Mouse (Mus musculus): ENCODE data around the gene Ccdc124. TPM values are rescaled to one million over a fixed set of nuclear protein-coding genes. Genes with fewer than 3 reads are reported as not detected.
A peak's percentile ranks its signal among the peaks of the same experiment; 100 is the strongest.

Ccdc124 gene
- polyA plus RNA-seq, 1 experiment from 2014 or later: 102 TPM

DNA sequence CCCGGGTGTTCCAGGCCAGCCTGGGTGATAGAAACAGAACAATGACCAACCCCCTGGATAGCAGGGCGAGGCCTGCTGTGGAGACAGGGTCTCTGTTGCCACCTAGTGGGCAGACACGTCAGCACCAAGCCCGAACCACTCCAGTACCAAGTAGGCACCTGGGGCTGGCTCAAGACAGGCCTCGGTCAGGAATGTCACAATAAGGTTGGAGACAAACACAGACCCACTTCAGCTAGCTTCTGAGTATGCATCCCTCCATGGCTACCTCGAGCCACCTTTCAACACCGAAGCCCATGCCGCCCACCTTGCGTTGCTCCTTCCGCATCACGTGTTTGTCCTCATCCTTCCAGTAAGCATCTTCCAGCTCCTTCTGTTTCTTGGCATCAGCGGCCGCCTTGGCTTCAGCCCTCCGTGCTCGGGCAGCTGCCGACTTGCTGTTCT is 4.1 kb downstream of the Ccdc124 start:
- no peaks in the 10 kb centered on the region for H3K9me3 ChIP-seq (ENCODE audit: control insufficient read depth, low read depth, low read length)
- 51% methylated on average over 16 of the region's 16 CpGs for WGBS
- no peak overlapping the region for H3K9ac ChIP-seq (replicated peaks; ENCODE audit: low read depth, low read length)
- ATAC-seq (ENCODE audit: insufficient number of reproducible peaks, insufficient read depth, low FRiP score, low read depth): 0 out of 2 replicates have a peak, but pooled peaks have one; percentile 11
- H3K27ac ChIP-seq (ENCODE audit: low read length): no peak overlapping the region
- 0 out of 2 replicates have a peak, but pooled peaks cover 2% of the 10 kb centered on the region for H3K36me3 ChIP-seq (ENCODE audit: control insufficient read depth, insufficient read depth, low read length)
- H3K4me1 ChIP-seq (ENCODE audit: control insufficient read depth, insufficient read depth, low read length): peaks cover 28% of the 10 kb centered on the region
- no peak overlapping the region for H3K4me2 ChIP-seq (replicated peaks; ENCODE audit: low read depth, low read length)
- no peak overlapping the region for H3K4me3 ChIP-seq (ENCODE audit: low read depth, low read length)
- H3K27me3 ChIP-seq (ENCODE audit: control insufficient read depth, insufficient read depth, low read length): no peaks in the 10 kb centered on the region

DNA sequence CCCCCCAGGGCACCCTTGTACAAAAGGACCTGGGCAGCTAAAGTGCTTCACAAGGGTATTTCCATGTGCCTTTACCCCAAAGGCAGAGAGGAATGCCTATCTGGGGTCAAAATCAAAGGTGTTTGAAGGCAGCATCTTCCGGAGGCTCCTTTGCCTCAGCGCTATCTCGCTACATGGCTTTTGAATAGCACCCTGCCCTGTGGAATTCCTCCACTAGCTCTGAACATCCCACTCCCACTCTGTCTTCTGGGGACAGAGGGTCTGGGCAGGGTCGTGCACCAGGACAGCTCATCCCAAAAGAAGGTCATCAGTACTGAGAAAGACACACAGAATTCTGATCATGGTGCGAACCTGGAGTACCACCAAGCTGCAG is 4.5 kb downstream of the Ccdc124 start:
- Histone ChIP-seq H3K27me3 (ENCODE audit: control insufficient read depth, insufficient read depth, low read length) (no peaks in the 10 kb centered on the region), H3K4me1 (ENCODE audit: control insufficient read depth, insufficient read depth, low read length) (peaks cover 32% of the 10 kb centered on the region), H3K4me2 (replicated peaks; ENCODE audit: low read depth, low read length) (peak overlapping the region; percentile 36; the same call in 1 of the 2 replicates), H3K9ac (replicated peaks; ENCODE audit: low read depth, low read length) (no peak overlapping the region), H3K9me3 (ENCODE audit: control insufficient read depth, low read depth, low read length) (no peaks in the 10 kb centered on the region), H3K27ac (ENCODE audit: low read length) (no peak overlapping the region), H3K4me3 (ENCODE audit: low read depth, low read length) (0 out of 2 replicates have a peak overlapping the region, but pooled peaks have one; percentile 16), H3K36me3 (ENCODE audit: control insufficient read depth, insufficient read depth, low read length) (0 out of 2 replicates have a peak, but pooled peaks cover 2% of the 10 kb centered on the region)
- WGBS: 39% methylated on average over 5 of the region's 5 CpGs
- ATAC-seq (ENCODE audit: insufficient number of reproducible peaks, insufficient read depth, low FRiP score, low read depth): no peak

DNA sequence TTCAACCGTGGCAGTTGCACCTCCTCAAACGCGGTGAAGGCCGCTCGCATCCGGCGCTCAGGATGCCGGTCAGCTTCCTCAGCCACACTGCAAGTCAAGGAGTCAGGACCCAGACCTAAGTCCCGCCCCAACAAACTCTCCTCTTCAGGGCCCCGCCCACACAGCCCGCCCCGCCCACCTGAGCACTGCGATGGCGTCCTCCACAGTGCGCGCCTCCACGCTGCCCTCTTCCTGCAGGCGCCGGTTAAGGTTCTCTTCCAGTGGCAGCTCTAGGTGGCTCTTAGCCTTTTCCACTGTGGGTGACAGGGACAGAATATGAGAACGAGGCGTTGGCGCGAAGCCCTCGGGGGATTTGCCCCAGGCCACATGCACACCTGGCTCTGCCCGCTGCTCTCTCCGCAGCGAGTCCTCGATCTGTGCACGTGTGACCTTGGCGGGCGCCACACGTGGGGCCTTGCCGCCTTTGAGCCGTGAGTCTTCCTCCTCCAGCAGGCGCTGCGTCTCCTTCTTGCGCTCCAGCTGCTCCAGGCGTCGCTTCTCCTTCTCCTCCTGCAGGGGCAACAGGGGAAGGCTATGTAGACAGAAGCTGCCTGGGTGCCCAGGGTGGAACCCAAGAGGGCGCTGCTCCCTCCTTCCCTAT is 5.1 kb downstream of the Ccdc124 start:
- Histone ChIP-seq H3K9ac (replicated peaks; ENCODE audit: low read depth, low read length) (0 out of 2 replicates have a peak overlapping the region, but pooled peaks have one; percentile 18), H3K27ac (ENCODE audit: low read length) (0 out of 2 replicates have a peak overlapping the region, but pooled peaks have one; percentile 30), H3K36me3 (ENCODE audit: control insufficient read depth, insufficient read depth, low read length) (0 out of 2 replicates have a peak, but pooled peaks cover 2% of the 10 kb centered on the region), H3K9me3 (ENCODE audit: control insufficient read depth, low read depth, low read length) (no peaks in the 10 kb centered on the region), H3K4me1 (ENCODE audit: control insufficient read depth, insufficient read depth, low read length) (peaks cover 35% of the 10 kb centered on the region), H3K27me3 (ENCODE audit: control insufficient read depth, insufficient read depth, low read length) (no peaks in the 10 kb centered on the region), H3K4me2 (replicated peaks; ENCODE audit: low read depth, low read length) (peak overlapping the region; percentile 36), H3K4me3 (ENCODE audit: low read depth, low read length) (0 out of 2 replicates have a peak overlapping the region, but pooled peaks have one; percentile 16)
- no peak for ATAC-seq (ENCODE audit: insufficient number of reproducible peaks, insufficient read depth, low FRiP score, low read depth)
- WGBS: 21% methylated on average over 40 of the region's 40 CpGs

DNA sequence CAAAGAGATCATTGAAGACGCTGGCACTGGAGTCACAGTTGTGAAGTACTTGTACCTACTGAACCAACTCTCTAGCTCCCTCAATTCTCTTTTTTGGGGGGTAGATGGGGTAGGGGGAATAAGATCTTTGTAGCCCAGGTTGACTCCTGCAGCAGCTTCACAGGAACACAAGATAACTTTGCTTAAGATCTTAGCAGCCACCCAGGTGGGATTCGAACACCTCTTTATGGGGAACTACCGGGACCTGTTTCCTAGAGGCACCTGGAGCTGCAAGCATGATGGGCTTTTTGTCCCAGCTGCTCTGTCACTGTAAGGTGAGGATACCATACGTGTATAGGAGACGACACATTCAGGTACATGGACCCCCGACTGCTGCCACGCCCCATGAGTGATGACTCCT is 7.2 kb downstream of the Ccdc124 start:
- 0 out of 2 replicates have a peak, but pooled peaks cover 2% of the 10 kb centered on the region for H3K36me3 ChIP-seq (ENCODE audit: control insufficient read depth, insufficient read depth, low read length)
- H3K27ac ChIP-seq (ENCODE audit: low read length): no peak overlapping the region; the same call in 1 of the 2 replicates
- H3K9ac ChIP-seq (replicated peaks; ENCODE audit: low read depth, low read length): no peak overlapping the region
- no peak overlapping the region for H3K4me2 ChIP-seq (replicated peaks; ENCODE audit: low read depth, low read length)
- no peak overlapping the region for H3K4me3 ChIP-seq (ENCODE audit: low read depth, low read length)
- no peak for ATAC-seq (ENCODE audit: insufficient number of reproducible peaks, insufficient read depth, low FRiP score, low read depth)
- no peaks in the 10 kb centered on the region for H3K9me3 ChIP-seq (ENCODE audit: control insufficient read depth, low read depth, low read length)
- whole genome bisulfite sequencing: 80% methylated on average over 7 of the region's 7 CpGs
- peaks cover 37% of the 10 kb centered on the region for H3K4me1 ChIP-seq (ENCODE audit: control insufficient read depth, insufficient read depth, low read length)
- 0 out of 2 replicates have a peak, but pooled peaks cover 7% of the 10 kb centered on the region for H3K27me3 ChIP-seq (ENCODE audit: control insufficient read depth, insufficient read depth, low read length)

DNA sequence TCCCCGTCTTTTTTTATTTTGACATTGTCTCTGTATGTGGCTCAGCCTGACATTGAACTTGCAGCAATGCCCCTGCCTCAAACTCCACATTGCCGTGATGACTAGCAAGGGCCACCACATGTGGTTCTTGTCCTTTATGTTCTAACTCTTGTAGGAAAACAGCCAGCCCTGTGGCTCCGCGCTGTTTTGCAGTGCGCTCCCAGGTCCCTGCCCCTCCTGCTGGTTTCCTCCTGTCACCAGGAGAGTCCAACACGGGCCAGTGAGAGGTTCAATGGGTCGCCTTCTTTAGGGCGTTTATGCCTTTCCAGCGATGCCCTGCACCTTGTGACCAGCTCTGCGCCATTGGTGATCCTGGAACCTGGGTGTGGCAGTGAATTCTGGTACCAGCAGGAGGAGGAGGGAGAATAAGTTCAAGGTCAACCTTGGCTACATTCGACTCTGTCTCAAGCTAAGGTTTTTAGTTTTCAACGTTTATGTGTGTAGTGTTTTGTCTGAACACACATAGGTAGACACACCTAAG is 7.7 kb downstream of the Ccdc124 start:
- peak; percentile 6; the same call in 1 of the 2 replicates for ATAC-seq (ENCODE audit: insufficient number of reproducible peaks, insufficient read depth, low FRiP score, low read depth)
- H3K9ac ChIP-seq (replicated peaks; ENCODE audit: low read depth, low read length): 0 out of 2 replicates have a peak overlapping the region, but pooled peaks have one; percentile 18
- 0 out of 2 replicates have a peak, but pooled peaks cover 9% of the 10 kb centered on the region for H3K27me3 ChIP-seq (ENCODE audit: control insufficient read depth, insufficient read depth, low read length)
- H3K36me3 ChIP-seq (ENCODE audit: control insufficient read depth, insufficient read depth, low read length): 0 out of 2 replicates have a peak, but pooled peaks cover 2% of the 10 kb centered on the region
- no peaks in the 10 kb centered on the region for H3K9me3 ChIP-seq (ENCODE audit: control insufficient read depth, low read depth, low read length)
- WGBS: 5% methylated on average over 12 of the region's 12 CpGs
- H3K4me2 ChIP-seq (replicated peaks; ENCODE audit: low read depth, low read length): peak overlapping the region; percentile 78
- peaks cover 37% of the 10 kb centered on the region for H3K4me1 ChIP-seq (ENCODE audit: control insufficient read depth, insufficient read depth, low read length)
- H3K4me3 ChIP-seq (ENCODE audit: low read depth, low read length): peak overlapping the region; percentile 42
- H3K27ac ChIP-seq (ENCODE audit: low read length): peak overlapping the region; percentile 73

DNA sequence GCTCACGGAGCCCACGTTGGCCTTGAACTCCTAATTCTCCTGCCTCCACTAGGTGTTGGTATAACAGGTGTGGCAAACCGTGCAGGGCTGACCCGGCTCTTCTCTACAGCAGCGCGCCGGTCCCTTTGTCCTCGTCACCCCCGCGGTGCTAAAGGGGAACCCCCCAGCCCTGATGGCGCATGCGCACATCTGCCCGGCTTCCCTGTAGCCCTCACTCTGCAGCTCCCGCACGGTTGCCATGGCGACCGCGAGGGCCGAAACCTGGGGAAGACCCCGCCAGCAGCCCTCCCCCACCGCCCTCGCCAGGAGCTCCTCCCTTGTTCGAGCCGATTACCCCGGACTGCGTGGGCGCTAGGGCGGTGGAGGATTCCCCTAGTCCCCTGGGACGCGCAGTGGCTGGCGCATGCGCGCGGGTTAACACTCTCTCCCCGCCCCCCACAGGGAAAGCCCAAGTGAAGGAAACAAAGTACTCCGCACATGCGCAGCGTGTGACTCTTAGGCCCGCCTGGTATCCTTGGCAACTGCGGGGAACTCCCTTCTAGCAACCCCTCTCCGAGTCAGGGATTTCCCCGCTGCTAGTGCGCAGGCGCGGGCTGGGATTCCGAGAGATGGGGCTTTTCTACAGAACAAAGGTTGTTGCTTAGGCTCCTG is 8.3 kb downstream of the Ccdc124 start:
- WGBS: under 1% methylated on average over 46 of the region's 46 CpGs
- 0 out of 2 replicates have a peak, but pooled peaks cover 2% of the 10 kb centered on the region for H3K36me3 ChIP-seq (ENCODE audit: control insufficient read depth, insufficient read depth, low read length)
- peak overlapping the region; percentile 78 for H3K4me2 ChIP-seq (replicated peaks; ENCODE audit: low read depth, low read length)
- peak; percentile 91 for ATAC-seq (ENCODE audit: insufficient number of reproducible peaks, insufficient read depth, low FRiP score, low read depth)
- peak overlapping the region; percentile 80 for H3K27ac ChIP-seq (ENCODE audit: low read length)
- 0 out of 2 replicates have a peak, but pooled peaks cover 9% of the 10 kb centered on the region for H3K27me3 ChIP-seq (ENCODE audit: control insufficient read depth, insufficient read depth, low read length)
- H3K9me3 ChIP-seq (ENCODE audit: control insufficient read depth, low read depth, low read length): no peaks in the 10 kb centered on the region
- peak overlapping the region; percentile 40 for H3K9ac ChIP-seq (replicated peaks; ENCODE audit: low read depth, low read length)
- peak overlapping the region; percentile 42 for H3K4me3 ChIP-seq (ENCODE audit: low read depth, low read length)
- peaks cover 37% of the 10 kb centered on the region for H3K4me1 ChIP-seq (ENCODE audit: control insufficient read depth, insufficient read depth, low read length)

DNA sequence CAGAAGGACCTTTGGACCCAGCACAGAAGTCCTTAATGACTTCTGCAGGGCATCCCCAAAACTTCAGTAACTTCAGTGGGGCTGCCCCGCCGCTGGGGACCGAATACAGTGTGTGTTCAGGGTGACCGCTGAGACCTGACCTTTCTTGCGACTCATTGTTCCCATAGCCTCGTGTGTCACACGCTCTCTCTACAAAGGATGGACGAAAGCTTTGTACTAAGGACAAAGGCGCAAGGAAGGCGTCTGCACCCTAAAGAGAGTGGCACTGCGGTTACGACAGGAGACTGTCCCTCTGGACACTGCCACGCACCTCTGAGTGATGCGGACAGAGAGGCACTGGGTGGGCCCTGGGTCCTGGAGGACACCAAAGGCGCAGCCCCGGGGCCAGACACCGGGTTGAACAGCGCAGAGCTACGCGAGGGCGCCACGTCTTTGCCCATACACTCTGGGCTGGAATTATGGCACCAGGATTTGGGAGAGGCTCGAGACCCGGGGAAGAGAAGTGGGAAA is 9.0 kb downstream of the Ccdc124 start:
- peaks cover 37% of the 10 kb centered on the region for H3K4me1 ChIP-seq (ENCODE audit: control insufficient read depth, insufficient read depth, low read length)
- no peaks in the 10 kb centered on the region for H3K9me3 ChIP-seq (ENCODE audit: control insufficient read depth, low read depth, low read length)
- peak overlapping the region; percentile 42 for H3K4me3 ChIP-seq (ENCODE audit: low read depth, low read length)
- no peak for ATAC-seq (ENCODE audit: insufficient number of reproducible peaks, insufficient read depth, low FRiP score, low read depth)
- H3K9ac ChIP-seq (replicated peaks; ENCODE audit: low read depth, low read length): peak overlapping the region; percentile 40
- WGBS: 4% methylated on average over 24 of the region's 24 CpGs
- H3K36me3 ChIP-seq (ENCODE audit: control insufficient read depth, insufficient read depth, low read length): 0 out of 2 replicates have a peak, but pooled peaks cover 2% of the 10 kb centered on the region
- H3K27me3 ChIP-seq (ENCODE audit: control insufficient read depth, insufficient read depth, low read length): 0 out of 2 replicates have a peak, but pooled peaks cover 9% of the 10 kb centered on the region
- H3K27ac ChIP-seq (ENCODE audit: low read length): peak overlapping the region; percentile 80
- peak overlapping the region; percentile 78 for H3K4me2 ChIP-seq (replicated peaks; ENCODE audit: low read depth, low read length)

Measured in stomach, embryonic 14.5 days (tissue).